Mouse (Mus musculus) kidney, postnatal 14 days (tissue): ENCODE data around the gene Ptpdc1.

Experiments
- DNase-seq: peaks from one replicate; pipeline ENCODE4 v3.0.0; 2022; ENCODE audit warnings: mixed read lengths

Ptpdc1 gene

DNA sequence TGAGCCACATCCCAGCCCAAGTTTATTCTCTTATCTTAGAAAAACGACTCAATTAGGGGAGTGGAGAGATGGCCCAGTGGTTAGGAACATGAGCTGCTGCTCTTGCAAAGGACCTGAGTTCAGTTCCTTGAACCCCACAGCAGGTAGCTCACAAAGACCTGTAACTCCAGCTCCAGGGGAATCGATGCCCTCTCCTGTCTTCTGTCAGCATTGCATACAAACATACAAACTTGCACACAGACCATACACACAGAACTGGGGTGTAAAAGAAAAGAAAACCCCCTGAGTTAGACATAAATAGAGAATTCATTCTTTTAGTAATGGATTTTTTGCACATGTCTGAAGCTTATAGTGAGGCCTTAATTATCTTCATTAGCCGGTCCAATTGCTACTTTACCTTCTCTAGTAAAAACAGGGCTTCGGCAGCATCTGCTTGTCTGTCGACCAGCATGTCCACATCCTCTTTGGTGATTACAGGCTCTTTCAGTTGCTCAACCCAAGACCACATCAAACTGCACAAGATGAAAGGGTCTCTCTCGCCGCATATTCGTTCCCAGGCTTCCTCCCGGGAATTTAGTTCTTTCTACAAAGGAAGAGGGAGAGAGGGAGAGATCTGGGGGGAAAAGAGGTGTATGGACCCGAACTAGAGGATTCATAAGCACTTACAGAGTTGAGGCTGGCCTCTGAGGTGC, 42.6 kb downstream of the Ptpdc1 start:
- no peak for DNase-seq

DNA sequence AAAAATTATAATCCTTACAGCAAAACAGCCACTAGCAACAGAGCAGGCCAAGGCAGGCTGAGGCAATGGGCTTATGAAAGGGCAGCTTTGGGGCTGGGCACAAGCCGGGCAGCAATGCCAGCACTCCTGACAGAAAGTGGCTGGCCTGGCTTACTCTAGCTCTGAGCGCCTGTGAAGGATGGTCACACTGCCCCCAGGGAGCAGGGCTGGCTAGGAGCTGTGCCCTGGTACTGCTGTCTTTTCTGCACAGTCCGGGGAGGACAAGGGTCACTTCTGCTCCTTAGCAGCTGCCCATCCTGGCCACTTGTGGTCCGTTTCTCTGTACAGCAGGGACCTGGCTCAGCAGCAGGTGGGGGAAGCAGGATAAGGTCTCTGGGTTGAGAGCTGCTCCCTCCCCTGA, 46.8 kb downstream of the Ptpdc1 start:
- DNase-seq = peak; percentile 69

DNA sequence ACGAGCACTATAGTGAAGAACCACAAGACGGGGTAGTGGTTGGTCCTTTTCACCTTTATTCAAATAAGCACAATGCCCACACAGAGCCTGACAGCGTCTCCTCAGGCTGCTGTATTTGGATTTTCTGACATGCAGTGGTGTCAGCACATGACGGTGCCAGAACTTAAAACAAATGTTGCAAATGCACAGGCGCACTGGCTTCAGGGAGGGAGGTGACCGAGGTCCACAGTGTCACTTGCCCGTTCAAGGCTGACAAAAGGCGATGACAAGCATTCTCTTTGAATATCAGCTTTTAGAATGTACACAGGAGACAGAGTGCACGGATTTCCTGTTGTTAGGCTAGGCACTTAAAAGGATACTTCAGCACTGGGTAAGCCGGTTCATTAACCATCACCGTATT, 47.6 kb downstream of the Ptpdc1 start:
- no peak for DNase-seq

DNA sequence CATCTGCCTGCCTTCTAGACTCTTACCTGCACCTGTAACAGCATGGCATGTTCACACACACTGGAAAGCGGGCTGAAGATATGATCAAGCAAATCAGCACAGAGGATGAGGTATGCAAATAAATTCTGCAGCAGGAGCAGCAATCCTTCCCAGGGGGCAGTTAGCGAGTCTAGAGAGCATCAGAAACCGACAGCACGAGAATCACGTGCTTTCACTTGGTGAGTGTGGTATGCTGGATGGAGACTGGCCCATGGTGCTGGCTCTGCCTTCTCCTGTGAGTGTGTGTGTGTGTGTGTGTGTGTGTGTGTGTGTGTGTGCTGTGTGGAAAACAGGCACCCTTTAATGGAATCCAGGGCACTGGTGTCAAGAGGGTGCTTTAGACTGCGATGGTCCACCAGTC, 48.5 kb downstream of the Ptpdc1 start:
- DNase-seq = no peak

DNA sequence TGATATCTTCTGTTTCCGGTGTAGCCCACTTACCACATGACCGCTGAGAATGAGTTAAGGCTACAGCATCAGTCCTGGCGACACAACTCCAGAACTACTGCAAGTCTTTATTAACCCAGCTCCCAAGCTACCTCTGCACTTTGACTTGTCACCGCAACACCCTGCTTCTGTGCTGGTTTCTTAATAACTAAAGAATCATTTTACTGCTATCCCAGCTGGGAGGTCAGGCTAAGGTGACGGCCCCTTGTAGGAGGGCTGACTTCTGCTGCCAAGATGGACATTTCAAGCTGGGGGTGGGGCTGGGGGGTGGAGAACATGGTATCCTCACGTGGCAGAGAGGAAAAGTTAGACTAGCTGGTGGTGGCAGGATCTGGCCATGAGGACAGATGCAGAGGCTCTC, 50.7 kb downstream of the Ptpdc1 start:
- DNase-seq = peak; percentile 77

DNA sequence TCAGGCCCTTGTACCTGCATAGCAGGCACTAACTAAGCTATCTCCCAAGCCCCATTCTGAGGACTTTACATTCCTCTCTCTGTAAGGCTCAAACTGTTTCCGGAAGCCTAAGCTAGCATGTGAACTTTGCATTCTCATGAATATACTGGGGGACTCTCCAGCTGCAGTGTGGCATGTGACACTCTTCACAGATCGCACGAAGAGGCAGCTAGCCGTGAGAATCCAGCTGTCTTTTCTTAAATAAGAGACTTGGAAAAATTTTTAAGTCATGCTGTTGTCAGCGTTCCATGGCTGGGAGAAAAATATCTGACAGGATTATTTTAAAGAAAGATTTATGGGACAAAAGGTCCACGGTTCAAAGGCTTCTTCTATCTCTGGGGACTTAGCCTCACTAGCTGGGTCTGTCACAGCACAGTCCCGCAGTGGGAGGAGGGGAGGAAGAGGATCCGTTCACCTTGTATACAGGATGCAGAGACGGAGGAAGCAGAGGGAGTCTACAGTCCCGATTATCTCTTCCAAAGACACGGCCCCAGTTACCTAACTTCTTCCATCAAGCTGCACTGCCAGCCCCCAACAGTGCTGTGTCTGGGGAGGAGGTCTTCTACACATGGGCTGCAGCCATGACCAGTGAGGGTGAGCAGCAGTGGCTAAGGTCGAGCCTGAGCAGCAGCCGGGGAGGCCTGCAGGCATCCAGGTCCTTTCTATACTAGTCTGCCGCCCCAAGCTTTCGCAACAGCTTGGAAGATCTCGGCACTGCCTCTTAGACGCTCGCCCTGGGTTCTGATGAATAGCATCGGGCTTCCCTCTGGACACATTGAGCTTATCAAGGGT, 51.7 kb downstream of the Ptpdc1 start:
- DNase-seq = peak; percentile 53

DNA sequence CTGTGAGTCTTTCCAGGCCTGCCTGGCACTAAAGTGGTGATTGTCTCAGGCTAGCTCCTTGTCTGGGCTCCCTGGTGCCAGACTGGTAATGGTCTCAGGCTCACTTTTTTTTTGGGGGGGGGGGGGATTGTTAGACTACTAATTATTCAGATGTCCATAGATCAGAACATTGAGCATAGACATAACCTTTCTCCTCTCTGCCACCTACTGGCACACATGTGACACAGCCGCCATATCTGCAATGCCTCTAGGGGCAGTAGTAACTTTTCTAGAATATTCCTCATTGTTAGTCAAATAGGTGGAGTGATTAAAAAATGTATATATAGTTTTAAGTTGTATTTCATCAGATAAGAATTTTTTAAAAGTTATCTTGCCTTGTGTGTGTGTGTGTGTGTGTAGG, 53.3 kb downstream of the Ptpdc1 start:
- peak; percentile 74 for DNase-seq

DNA sequence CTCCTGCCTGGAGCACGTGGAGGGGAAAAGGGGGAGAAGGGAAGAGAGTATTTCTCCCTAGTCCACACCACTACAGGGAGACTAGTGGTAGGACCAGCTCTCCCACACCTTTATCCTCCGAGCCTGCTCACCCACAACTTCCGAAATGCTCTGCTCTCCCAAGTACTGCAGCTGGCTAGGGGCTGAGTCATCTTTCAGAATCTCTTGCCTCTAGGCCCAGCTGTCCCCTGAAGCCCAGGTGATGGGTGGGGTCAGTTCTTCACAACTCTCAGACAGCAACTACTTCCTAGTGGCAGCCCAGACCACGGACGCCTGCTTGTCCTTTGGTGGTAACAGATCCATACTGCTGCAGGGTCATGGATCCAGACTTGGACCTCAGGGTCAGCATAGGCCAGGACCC, 54.2 kb downstream of the Ptpdc1 start:
- DNase-seq = no peak

DNA sequence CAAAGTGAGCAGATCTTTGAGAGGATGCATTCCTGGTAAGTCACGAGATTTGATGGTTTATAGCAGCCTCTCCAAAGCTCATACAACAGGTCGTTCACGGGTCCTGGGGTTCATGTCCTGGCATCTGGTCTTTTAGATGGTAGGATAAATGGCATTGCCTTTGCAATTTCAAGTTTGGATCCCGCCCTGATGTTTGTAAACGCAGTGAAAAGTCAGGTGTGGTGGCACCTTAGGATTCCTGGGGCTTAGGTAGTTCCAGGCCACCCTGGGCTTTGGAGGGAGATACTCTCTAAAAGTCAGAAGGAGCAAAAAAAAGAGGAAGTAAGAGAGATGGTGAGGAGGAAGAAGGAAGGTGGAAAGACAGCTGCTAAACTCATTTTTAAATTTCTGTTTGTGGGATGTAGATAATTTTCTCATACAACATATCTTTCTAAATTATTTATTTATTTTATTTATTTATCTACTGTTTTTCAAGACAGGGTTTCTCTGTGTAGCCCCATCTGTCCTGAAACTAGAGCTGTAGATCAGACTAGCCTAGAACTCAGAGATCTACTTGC, 55.8 kb downstream of the Ptpdc1 start:
- DNase-seq = no peak

DNA sequence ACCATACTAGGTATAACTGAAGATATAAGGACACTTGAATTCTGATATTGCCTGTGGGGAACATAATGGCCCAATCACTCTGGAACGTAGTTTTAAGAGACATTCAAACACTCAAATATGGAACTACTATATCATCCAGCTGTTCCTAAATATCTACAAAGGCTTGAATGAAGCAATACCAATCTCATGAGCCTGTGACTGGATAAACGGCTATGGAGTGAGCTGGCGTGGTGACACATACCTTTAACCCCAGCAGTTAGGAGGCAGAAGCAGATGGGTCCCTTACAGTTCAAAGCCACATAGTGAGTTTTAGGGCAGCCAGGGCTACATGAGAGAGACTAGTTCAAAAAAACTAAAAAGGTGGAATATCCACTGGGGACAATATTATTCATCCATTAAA, 57.8 kb downstream of the Ptpdc1 start:
- DNase-seq = no peak

DNA sequence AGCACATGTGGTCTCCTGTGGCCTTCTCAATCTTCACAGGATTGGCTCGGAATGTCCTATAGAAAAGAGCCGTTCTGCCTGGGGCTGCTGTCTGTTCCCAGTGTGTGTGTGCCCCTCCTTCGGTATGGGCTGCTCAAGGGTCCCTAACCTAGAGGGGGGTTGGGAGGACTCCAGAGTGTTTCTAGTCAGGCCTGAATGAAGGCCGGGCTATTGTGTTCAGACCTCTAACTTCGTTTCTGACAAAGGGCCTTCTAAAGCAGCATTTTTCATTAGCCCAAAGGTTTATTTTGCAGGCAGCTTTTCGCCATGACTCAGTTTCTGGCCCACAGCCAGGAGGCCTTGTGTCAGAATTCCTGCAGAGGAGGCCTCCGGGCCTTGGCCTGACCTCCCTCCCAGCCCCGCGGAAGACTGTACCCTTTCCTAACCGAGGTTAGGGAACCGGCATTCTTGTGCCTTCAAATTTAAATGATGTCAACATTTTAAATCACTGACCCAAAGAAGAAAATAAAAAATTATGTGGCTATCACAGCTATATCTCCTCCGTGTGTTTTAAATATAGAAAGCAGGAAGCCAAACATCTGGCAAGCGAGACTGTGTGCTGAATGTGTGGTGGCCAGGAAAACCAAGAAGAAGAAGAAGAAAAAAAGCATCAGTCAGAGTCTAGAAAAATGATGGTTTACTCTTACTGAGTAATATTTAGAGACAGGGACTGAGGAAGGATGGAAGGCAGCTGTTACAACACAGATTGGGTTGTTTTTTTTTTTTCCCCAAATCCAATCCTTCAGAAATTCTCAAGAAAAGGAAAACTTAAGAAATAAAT, 59.1 kb downstream of the Ptpdc1 start:
- DNase-seq = peak; percentile 95

DNA sequence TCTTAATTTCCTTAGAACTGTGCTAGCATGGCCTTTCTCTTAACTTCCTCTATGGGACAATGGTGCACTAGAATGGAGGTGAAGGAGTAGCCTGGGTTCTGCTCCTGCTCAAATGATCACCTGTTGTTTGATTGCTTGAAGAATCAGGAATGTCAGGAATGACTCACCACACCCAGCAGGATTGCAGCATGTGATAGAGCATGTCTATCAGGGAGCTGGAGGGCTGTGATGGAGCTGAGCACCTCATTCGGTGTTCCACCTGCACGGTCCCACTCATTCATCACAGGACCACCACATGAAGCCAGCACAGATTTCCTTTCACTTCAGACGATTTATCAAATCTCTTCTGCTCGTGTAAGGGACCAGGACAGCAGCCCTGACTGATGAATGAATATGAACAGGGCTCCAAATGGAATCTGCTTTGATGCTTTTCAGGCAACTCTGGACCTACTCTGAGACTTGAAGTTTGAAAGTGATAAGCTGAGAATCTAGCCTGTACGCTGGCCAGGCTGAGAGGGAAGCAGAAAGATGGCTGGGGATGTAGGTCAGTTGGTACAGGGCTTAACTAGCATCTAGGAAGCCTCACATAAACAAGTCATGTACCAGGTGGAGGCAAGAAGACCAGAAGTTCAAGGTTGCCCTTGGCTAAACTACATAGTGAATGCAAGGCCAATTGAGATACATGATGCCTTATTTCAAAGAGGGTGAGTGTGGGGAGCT, 60.4 kb downstream of the Ptpdc1 start:
- no peak for DNase-seq

DNA sequence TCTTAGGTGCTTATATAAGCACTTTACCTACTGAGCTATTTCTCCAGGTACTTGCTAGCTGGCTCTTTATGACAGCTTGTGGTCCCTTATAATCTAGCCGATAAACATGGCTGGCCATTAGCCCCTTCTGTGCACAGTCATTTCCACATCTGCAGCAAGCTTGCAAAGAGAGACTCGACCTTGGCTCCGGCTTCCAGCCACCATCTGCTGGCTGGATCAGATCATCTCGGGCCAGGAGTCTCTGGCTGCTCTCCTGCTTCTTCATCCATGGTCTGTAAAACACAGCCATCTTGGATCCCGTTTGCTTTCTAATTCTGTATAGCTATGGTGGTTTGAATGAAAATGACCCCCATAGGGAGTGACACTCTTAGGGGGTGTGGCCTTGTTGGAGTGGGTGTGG, 63.1 kb downstream of the Ptpdc1 start:
- DNase-seq = no peak

DNA sequence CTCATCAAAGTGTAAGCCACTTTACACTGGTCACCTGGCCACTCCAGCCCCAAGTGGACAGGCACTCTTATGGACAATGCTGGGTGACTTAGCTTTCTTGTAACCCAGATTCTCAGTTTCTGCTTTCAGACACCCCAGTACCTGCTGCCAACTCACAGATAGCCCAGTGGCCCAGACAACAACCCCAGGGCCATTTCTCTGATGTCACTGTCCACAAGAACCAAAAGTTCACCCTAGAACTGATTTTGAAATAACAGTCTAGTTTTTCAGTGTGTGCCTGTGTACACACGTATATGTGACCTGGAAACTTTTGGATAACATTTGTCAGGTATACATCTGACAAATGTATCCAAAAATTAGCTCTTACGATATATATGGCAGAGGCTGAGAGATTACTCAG, 64.0 kb downstream of the Ptpdc1 start:
- DNase-seq = no peak

DNA sequence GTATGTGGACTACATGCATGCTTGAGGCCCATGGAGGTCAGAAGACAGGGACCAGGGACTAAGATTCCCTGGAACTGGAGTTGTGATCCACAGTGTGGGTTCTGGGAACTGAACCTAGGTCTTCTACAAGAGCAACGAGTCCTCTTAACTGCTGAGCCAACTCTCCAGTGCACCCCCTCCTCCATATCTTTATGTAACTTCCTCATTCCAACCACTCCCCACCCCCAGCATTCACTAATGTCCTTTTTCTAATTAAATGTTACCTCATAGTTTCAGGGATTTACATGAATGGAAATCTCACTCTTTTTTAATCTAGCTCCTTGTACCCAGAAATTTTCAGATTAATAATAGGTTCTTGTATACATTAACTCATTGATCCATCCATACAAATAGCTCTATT, 69.5 kb downstream of the Ptpdc1 start:
- no peak for DNase-seq

DNA sequence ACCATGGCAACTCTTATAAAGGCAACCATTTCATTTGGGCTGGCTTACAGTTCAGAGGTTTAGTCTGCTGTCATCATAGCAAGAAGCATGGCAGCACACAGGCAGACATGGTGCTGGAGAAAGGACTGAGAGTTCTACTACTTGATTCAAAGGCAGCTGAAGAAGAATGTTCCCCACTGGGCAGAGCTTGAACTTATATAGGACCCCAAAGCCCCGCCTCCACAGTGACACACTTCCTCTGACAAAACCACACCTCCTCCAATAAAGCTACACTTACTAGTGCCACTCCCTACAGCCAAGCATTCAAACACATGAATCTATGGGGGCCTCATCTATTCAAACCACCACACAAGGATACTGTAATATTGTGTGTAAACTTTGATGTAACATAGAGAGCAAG, 70.9 kb downstream of the Ptpdc1 start:
- DNase-seq = no peak

DNA sequence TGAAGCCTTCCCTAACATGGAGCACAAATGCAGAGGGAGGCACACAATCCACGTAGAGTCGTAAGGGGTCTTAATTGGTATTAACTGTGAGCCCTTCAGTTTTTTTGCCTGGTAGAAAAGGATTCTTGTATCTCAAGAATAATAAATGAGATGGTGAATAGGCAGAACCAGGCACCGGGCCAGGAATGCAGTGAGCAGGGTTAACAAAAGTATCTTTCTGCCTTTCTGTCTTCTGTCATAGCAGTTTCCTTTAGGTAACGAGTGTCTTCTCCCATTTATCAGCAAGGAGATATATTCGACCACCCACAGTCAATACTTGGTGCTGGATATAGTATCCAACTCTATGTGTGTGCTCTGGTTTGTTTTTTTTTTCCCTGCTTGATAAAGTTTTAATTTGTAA, 72.0 kb downstream of the Ptpdc1 start:
- no peak for DNase-seq

DNA sequence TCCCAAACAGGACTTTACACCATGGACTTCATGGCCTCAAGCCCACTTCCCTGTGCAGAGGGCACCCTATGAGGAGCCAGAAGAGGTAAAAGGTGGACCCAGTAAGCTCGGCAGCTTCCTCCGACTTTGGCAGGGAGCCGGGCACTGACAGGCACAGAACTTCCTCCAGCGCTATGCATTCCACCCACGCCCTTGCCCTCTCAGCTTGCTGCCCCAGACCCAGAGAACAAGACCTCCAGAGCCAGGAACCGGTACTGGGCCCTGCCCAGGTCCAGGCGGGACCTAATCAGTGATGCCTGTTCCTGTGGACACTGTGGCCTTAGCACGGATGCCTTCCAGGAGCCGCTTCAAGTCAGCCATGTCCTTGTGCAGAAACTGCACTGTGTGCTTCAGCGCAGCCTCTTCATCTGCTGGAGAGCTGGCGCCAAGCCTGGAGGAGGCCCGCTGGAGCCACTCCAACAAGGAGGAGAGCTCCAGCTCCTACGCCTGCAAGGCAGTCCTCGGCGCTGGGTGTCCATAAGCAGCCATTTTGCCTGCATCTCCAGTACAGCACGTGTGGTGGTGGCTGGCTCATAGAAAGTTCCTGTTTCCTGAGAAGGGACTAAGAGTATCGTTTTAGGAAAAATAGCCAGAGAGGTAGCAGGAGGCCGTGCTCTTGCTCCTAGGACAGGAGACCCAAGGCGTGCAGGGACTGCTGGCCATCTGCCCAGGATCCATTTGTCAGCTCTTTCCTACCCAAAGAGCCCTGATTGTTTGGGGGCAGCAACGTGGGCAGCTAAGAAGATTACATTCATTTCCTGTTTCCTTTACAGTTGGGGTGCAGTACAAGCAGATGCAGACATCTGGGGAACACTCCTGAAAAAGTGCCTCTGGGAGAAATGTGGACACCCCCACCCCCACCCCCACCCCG, 73.0 kb downstream of the Ptpdc1 start:
- DNase-seq = peak; percentile 93

DNA sequence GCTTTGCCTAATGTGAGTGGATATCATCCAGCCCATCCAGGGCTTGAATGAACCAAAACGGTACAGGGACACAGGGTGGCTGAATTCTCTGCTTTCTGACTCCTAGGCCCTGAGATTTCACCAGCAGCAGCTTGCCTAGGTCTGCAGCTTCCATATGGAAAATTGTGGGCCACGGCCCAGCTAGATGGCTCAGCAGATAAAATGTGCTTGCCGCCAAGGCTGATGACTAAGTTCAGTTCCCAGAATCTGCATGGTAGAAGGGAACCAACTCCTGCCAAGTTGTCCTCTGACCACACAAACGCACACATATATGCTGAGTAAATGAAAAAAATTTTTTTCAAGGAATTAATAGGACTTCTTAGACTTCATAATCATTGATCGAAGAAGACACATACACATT, 77.2 kb downstream of the Ptpdc1 start:
- DNase-seq = no peak

DNA sequence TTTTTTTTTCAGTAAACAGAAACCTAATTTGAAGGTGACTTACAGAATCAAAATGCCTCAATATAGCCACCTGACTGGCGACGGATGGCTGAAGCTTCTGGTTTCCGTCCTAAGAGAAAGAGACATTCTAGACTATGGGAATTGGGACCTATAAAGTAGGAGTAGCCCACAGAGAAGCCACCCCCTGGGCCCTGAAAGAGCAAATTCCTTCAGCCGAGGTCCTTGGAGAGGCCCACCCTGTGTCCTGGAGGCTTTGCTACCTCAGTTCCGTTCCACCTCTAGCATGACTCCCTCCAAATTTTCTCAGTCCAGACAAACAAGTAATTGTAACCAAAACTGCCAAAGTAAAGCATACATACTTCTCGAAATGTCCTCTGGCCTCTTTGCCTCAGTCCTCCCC, 77.8 kb downstream of the Ptpdc1 start:
- DNase-seq = no peak

DNA sequence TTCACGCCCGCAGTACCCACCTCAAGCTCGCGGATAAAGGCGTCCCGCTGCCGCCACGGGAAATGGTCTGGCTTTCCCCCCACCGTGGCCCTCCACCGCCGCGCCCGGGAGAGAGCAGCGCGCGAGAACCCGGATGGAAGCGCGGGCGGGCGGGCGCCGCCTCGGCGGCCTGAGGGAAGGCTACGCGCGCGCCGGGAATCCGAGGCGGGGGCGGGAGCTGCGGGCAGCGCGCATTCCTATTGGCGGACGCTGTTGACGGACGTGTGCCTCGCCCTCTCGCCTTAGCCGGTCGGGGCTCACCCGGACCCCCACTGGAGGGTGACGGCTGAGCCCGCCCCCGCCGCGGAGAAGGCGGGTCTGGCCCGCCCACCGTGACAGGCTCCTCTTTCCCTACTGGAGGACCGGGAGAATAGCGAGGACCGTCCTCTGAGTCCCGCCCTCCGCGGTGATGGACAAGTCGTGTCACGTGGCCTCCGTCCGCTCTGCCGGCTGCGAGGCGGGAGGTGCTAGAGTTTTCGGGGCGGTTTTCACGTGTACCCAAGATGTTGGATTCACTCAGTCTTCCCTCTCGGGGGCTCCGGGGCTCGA, 79.0 kb downstream of the Ptpdc1 start:
- peak; percentile 100 for DNase-seq
